Mouse (Mus musculus): ENCODE measurements at regions not wholly inside any gene's neighbourhood (a gene's known extent, or its start where the extent isn't known, plus 50 kb on each side); places are given as distances from the start of the nearest gene placed in this dataset.

- no peak for ATAC-seq (replicated peaks; ENCODE audit: low FRiP score, poor library complexity, severe bottlenecking)
These were observed 86.4 kb upstream of the Galnt15 start for GRCm38 (mm10) chr14:31942266-31942960.

GRCm38 (mm10) chr14:31944682-31945081, 84.1 kb upstream of the Galnt15 start:
- no peak for ATAC-seq (replicated peaks; ENCODE audit: low FRiP score, poor library complexity, severe bottlenecking)

GRCm38 (mm10) chr14:31945125-31945524, 83.7 kb upstream of the Galnt15 start:
- ATAC-seq (replicated peaks; ENCODE audit: low FRiP score, poor library complexity, severe bottlenecking) = no peak

- ATAC-seq (replicated peaks; ENCODE audit: low FRiP score, poor library complexity, severe bottlenecking) = no peak
These were observed 82.8 kb upstream of the Galnt15 start for GRCm38 (mm10) chr14:31946032-31946431.

GRCm38 (mm10) chr14:31947246-31947645, 81.5 kb upstream of the Galnt15 start:
- no peak for ATAC-seq (replicated peaks; ENCODE audit: low FRiP score, poor library complexity, severe bottlenecking)

GRCm38 (mm10) chr14:31951894-31952293, 76.9 kb upstream of the Galnt15 start:
- ATAC-seq (replicated peaks; ENCODE audit: low FRiP score, poor library complexity, severe bottlenecking) = no peak

- ATAC-seq (replicated peaks; ENCODE audit: low FRiP score, poor library complexity, severe bottlenecking) = no peak
These were observed 75.0 kb upstream of the Galnt15 start for GRCm38 (mm10) chr14:31953783-31954182.

- ATAC-seq (replicated peaks; ENCODE audit: low FRiP score, poor library complexity, severe bottlenecking) = peak; percentile 88
These were observed 73.8 kb upstream of the Galnt15 start for GRCm38 (mm10) chr14:31954945-31955344.

GRCm38 (mm10) chr14:31957211-31957638, 71.6 kb upstream of the Galnt15 start:
- no peak for ATAC-seq (replicated peaks; ENCODE audit: low FRiP score, poor library complexity, severe bottlenecking)

GRCm38 (mm10) chr14:31960201-31960854, 68.5 kb upstream of the Galnt15 start:
- ATAC-seq (replicated peaks; ENCODE audit: low FRiP score, poor library complexity, severe bottlenecking) = no peak

- no peak for ATAC-seq (replicated peaks; ENCODE audit: low FRiP score, poor library complexity, severe bottlenecking)
These were observed 67.3 kb upstream of the Galnt15 start for GRCm38 (mm10) chr14:31961442-31961841.

GRCm38 (mm10) chr14:31963131-31963911, 65.5 kb upstream of the Galnt15 start:
- no peak for ATAC-seq (replicated peaks; ENCODE audit: low FRiP score, poor library complexity, severe bottlenecking)

- no peak; the same call in 1 of the 2 replicates for ATAC-seq (replicated peaks; ENCODE audit: low FRiP score, poor library complexity, severe bottlenecking)
These were observed 64.7 kb upstream of the Galnt15 start for GRCm38 (mm10) chr14:31964076-31964475.

GRCm38 (mm10) chr14:31964831-31965230, 64.0 kb upstream of the Galnt15 start:
- no peak for ATAC-seq (replicated peaks; ENCODE audit: low FRiP score, poor library complexity, severe bottlenecking)

GRCm38 (mm10) chr14:31969531-31969930, 59.3 kb upstream of the Galnt15 start:
- ATAC-seq (replicated peaks; ENCODE audit: low FRiP score, poor library complexity, severe bottlenecking) = peak; percentile 58

- peak; percentile 22; the same call in 1 of the 2 replicates for ATAC-seq (replicated peaks; ENCODE audit: low FRiP score, poor library complexity, severe bottlenecking)
These were observed 58.5 kb upstream of the Galnt15 start for GRCm38 (mm10) chr14:31970245-31970830.

GRCm38 (mm10) chr14:31970851-31971250, 57.9 kb upstream of the Galnt15 start:
- peak; percentile 87 for ATAC-seq (replicated peaks; ENCODE audit: low FRiP score, poor library complexity, severe bottlenecking)

GRCm38 (mm10) chr14:31973702-31974101, 55.1 kb upstream of the Galnt15 start:
- peak; percentile 40 for ATAC-seq (replicated peaks; ENCODE audit: low FRiP score, poor library complexity, severe bottlenecking)

- no peak for ATAC-seq (replicated peaks; ENCODE audit: low FRiP score, poor library complexity, severe bottlenecking)
These were observed 50.6 kb upstream of the Galnt15 start for GRCm38 (mm10) chr14:31978196-31978595.

- no peak for ATAC-seq (replicated peaks; ENCODE audit: low FRiP score, poor library complexity, severe bottlenecking)
These were observed 50.1 kb upstream of the Galnt15 start for GRCm38 (mm10) chr14:31978690-31979089.
